Mouse (Mus musculus) gastrocnemius, postnatal 25 days (tissue): ENCODE data around the gene Cnnm1. TPM values are rescaled to one million over a fixed set of nuclear protein-coding genes. Genes with fewer than 3 reads are reported as not detected.

Experiments used
- DNase-seq: peaks from one replicate; pipeline ENCODE4 v3.0.0; 2022
- total RNA-seq, 2 experiments: library from RNA; stranded (reverse); gene quantifications; 1 replicate in 1 of 2; 2 replicates in 1 of 2; pipeline ENCODE4 v1.2.3; 2021

Cnnm1 gene
- total RNA-seq, 2 experiments from 2014 or later, result 0.05 TPM; not detected in 1

DNA sequence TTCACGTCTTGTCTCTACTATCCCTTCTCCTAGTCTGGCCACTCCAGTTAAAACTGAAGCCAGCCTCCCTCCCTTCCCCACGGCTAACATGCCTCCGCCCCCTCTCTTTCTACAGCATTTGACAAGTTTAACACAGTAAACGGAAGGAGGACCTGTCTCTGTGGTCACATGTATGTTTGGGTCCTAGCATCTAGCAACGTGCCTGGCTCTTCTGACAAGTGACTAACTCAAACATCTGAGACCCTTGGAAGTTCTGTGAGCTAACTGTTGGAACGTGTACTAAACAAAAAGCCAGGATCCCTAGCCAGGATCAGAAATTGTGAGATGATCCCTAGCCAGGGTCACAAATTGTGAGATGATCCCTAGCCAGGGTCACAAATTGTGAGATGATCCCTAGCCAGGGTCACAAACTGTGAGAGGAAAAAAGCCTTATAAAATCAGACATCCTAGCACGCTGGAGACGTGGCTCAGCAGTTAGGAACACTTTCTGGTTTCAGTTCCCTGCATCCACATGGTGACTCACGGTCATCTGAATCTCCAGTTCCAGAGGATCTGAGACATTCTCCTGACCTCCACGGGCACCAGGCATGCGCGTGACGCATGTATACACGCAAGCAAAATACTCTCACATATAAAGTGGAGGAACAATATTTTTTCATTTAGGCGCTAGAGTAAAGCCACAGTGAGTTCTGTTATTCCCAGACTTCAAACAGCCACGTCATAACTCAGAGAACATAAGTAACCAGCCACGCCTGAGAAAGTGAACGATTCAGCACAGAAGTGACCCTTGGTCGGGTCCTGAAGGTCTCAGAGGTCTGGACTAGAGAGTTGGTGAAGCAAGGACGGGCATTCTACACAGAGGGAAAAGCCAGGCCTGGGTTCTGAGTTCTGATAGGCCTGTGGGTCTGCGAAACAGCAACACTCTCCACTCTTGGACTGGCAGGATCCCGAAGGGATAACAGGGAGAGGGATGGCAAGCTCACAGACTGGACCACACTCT is 71.7 kb downstream of the Cnnm1 start:
- DNase-seq, result no peak

DNA sequence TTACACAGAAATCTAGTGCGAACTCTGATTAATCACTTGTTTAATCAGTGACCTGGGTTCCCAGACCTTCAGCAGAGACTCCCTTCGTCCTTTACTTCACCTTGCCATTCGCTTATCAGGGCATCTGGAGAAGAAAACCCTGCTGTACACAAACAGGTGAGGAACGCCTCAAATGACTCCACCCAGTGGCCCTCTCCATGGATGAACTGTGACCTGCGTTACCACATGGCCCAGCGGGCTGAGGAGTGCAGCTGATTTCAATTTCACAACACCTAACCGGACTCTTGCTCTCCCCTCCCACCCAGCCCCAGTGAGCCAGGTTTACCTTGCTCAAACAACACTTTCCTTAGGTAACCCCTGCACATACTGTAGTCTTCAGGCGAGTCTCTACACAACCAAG is 73.6 kb downstream of the Cnnm1 start:
- no peak for DNase-seq

DNA sequence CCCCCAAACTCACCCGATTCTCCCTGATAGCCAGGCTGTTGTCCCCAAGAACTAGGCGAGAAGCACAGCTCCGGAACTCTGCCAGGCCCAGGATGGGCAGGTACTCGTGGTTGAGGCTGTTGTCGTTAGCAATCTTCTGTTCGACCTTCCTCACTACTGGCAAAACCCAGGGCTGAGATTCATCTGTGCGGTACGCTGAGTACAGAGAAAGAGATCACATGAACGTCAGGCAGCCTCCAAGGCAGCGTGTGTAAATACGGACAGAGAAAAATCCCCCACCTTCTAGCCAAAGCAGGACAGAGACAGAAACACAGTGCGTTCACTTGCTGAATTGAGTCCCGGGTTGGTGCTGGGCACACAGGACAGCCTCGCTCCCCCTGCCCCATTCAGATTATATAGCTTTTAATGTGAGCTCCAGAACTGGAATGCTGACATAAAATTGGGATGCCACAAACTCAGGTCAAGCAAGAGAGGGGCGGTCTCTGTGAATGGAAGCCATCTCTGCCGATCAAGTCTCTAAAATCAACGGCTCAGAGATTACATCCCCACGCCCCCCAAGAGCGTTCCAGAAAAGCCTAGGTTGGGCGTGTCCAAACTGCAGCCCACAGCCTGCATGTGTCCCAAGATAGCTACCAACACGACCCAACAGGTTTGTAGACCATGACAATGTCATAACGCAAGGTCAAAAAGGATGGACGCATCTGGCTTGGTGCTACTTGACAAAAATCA is 75.6 kb downstream of the Cnnm1 start:
- no peak for DNase-seq

GRCm38 (mm10) chr19:43516397-43517035 is 76.3 kb downstream of the Cnnm1 start:
- DNase-seq, result no peak

DNA sequence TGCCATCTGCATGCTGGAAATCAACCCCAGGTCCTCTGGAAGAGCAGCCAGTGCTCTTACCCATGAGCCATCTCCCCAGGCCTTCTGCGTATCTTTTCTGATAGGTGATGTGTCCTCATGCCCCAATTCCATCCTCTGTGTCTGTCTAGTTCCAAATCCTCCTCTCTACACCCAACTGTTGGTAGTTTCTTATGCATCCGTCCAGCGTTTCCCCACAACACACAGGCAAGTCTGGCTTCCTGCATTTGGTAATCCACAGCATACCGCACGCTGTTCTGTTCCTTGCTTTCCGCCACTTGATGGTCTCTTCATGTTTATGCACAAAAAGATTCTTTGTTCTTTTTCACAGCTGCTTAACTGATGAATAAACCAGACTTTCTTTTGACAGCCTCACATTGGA is 77.1 kb downstream of the Cnnm1 start:
- DNase-seq, result no peak

GRCm38 (mm10) chr19:43517808-43518207 is 77.6 kb downstream of the Cnnm1 start:
- DNase-seq, result no peak

DNA sequence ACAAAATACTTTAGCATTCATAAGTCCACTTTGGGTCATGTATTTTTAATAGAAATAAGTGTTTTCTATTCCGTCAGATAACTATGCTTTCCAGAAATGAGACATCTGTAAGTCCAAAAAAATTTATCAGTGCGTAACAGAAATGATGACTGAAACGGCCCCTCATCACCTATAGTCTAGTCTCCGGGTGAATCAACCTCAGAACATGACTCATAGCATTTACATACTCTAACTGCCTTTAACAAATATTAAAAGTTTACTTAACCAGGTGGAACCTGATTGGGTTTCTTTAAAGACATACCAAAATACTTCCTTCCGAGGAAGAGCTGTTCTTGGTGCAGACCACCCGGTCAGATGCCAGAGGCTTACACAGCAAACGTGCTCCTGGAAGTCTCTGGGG is 78.0 kb downstream of the Cnnm1 start:
- no peak for DNase-seq

DNA sequence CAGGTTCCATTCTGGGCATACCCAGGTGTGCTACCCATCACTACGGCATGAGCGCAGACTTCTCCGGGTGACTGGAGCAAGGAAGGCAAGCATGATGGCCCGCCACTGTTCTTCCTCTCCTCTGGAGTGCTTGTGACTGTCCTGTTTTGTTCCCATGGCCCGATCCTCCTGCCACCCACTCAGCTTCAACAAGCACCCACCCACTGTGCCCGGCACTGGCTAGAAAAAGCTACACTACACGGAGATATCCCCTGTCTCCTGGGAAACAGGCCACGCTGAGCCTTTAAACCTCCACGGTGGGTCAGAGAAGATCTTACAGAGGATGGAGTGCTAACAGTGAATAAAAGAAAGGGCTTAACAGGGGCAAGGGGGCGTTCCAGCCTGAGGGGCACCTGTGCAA is 79.0 kb downstream of the Cnnm1 start:
- no peak for DNase-seq

GRCm38 (mm10) chr19:43520402-43520801 is 80.2 kb downstream of the Cnnm1 start:
- DNase-seq, result no peak

GRCm38 (mm10) chr19:43521362-43521761 is 81.1 kb downstream of the Cnnm1 start:
- DNase-seq, result no peak

- no peak for DNase-seq
Observed at GRCm38 (mm10) chr19:43521996-43522395, 81.8 kb downstream of the Cnnm1 start.

DNA sequence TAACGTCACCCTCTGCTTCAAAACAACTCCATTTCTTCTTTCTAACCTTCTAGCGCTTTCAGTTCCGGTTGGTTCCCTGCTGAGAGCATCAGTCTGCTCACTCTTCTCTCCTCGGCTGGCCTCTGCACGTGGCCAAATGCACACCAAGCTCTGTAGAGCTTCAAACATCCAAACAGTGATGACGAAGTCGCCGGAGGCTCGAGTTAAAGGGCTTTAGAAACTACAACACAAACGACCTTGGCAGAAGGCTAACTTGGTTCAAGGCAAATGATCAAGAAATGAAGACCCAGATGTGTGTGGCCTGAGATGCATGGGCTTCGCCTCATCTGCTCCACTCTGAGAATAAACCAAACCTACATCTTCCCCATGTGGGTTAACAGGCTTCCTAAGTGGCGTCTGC is 83.3 kb downstream of the Cnnm1 start:
- no peak for DNase-seq

DNA sequence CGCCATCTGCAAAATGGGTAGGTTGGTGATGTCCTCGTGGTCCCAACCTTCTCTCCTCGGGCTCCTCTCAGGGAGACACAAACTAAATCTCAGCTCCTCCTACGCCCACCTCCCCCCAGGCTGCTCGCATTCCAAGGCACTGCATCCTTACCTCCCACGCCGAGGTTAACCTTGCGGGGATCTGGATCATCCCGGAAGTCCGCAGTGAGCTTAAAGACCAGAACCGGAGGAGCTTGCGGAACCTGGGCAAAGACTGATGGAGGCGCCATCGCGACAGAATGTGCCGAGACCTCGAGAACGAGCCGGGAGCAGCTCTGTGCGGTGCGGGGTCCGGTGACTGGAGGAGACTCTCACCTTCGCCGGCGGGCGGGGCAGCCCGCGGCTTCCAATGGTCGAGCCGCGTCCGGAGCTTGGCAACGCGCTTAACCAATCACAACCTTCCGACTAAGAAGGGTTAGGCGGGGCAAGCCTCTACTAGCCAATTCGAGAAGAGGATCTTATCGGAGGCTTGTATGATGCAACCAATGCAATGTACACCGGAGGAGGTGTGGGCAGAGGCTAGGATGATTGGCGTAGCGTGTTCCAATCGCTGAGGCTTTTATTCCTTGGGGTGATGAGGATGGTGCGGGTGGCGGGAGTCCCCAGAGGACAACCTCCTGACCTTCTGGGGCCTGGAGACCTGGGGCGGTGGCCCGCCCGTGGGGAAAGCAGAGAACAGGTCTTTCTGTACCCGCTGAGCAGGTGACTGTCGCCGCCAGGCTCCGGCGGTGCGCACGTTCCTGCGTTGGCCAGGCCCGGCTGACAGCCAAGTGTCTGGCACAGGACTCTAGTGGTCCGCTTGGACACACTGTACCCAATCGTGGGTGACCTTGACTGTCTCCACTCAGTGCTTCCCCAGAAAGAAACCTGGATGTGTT is 84.2 kb downstream of the Cnnm1 start, which contains the start of gene Got1:
TSS of gene Got1 (minus strand) at position 419 of the 917 bp plus-strand sequence.
- DNase-seq, result peak; percentile 97

GRCm38 (mm10) chr19:43525104-43525482 is 84.9 kb downstream of the Cnnm1 start:
- peak; percentile 68 for DNase-seq

- DNase-seq, result no peak
Observed at GRCm38 (mm10) chr19:43525566-43525965, 85.3 kb downstream of the Cnnm1 start.

GRCm38 (mm10) chr19:43526025-43526424 is 85.8 kb downstream of the Cnnm1 start:
- no peak for DNase-seq

DNA sequence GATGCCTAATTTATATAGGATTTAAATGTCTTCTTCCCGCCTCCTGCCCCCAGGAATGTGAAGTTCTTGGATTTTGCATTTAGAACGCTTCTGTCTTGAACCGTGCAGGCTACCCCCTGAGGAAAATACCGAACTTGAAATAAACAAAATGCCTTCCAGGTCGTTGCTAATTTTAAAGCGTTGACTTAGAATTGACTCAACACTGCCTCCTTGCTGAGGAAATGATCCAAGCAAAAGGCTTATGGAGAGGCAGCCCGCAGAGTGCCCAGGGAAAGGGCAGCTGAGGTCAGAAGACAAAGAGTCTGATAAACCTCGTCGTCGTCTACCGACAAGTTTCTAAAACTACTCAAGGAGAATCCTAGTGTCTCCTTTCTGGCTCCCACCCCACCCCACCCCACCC is 86.9 kb downstream of the Cnnm1 start:
- peak; percentile 38 for DNase-seq

DNA sequence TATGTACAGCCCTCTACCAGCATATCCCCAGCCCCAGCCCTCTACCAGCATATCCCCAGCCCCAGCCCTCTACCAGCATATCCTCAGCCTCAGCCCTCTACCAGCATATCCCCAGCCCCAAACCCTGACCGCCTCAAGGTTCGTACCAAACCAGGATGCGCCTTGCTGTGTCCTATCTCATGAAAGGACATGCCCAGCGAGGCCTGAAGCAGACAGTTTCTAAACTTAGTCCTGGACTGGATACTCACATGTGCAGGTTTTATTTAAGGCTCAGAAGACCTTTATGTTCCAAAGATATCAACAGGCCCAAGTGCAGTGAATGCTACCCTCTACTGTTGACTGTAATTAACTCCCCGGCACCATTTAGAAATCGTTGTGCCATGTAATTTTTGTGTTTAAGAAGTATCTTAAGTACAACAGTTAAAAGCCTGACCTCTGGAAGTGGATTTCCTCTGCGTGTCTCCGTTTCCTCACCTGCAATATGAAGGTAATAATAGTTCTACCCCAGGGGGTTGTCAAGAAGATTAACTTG is 87.9 kb downstream of the Cnnm1 start:
- peak; percentile 28 for DNase-seq

DNA sequence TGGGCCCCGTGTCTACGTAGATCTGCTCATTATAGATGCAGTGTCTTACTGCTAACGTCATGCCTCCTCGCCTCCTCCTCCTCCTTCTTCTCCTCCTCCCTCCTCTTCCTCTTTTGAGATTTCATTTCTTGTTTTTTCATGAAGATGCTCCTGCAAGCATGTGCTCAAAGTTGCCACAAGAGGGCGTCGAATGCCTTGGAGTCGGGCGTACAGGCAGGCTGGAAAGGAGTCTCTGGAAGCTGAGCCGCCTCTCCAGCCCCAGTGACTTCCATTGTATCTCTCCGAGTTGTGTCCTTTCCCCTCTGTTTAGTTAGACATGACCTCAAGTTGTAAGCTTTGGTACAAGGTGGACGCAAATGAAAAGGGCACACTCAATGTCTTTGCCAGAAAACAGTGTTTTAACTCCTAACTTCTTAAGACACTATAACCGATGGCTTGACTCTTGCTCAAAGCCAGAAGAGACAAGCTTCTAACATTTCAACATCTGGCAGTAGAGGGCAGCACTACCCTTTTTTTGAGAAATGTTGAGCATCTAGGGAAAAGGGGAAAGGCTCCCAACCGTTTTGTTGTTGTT is 90.0 kb downstream of the Cnnm1 start:
- peak; percentile 65 for DNase-seq

- no peak for DNase-seq
Observed at GRCm38 (mm10) chr19:43530921-43531320, 90.7 kb downstream of the Cnnm1 start.

DNA sequence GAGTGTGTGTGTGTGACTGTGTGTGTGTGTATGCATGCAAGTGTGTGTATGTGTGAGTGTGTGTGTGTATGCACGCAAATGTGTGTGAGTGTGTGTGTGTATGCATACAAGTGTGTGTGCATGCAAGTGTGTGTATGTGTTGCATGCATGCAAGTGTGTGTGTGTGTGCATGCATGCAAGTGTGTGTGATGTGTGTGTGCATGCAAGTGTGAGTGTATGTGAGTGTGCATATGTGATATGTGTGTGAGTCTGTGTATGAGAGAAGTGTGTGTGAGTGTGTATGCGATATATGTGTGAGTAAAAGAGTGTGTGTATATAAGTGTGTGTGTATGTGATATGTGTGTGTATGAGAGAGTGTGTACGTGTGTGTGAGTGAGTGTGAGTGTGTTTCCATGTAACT is 95.1 kb downstream of the Cnnm1 start:
- DNase-seq, result no peak
